Mouse (Mus musculus) embryonic fibroblast, embryonic 13.5 days (primary cell): Measurements from ENCODE around the gene Zfp775.

Source experiments
- CTCF ChIP-seq: IDR thresholded peaks from 2 replicates; pipeline ENCODE4 v1.5.1; 2011; ENCODE audit warnings: mild to moderate bottlenecking, control low read depth, low read length, moderate library complexity, borderline replicate concordance; ENCODE audit not compliant: insufficient read depth
- POLR2A ChIP-seq: IDR thresholded peaks from 2 replicates; pipeline ENCODE4 v1.6.1; 2011; ENCODE audit warnings: low read depth, mild to moderate bottlenecking, control low read depth, low read length, moderate library complexity

- TF ChIP-seq POLR2A (no peak), CTCF (no peak)
These were observed 67.6 kb downstream of the Zfp775 start for GRCm38 (mm10) chr6:48669446-48669969.
